Mouse (Mus musculus) neural tube, embryonic 14.5 days (tissue): Measurements from ENCODE around the gene Mfsd1. TPM values are rescaled to one million over a fixed set of nuclear protein-coding genes. Genes with fewer than 3 reads are reported as not detected.

Source experiments
- ATAC-seq: fragments of 200-750 bp; cut with Nextera tagmentation; 2 replicates; pipeline ENCODE4 v1.8.0; 2017; ENCODE audit warnings: low read depth, mild to moderate bottlenecking, moderate TSS enrichment, moderate library complexity
- H3K27ac ChIP-seq: fragments of 300-500 bp; sonication (generic); 2 replicates; pipeline ENCODE4 v1.5.1; 2014; ENCODE audit warnings: low read depth, mild to moderate bottlenecking, control low read depth, low read length, moderate library complexity, mixed read lengths
- H3K27me3 ChIP-seq: fragments of 300-500 bp; sonication (generic); 2 replicates; pipeline ENCODE4 v1.6.1; 2014; ENCODE audit warnings: low read length; ENCODE audit not compliant: control insufficient read depth, insufficient read depth
- H3K36me3 ChIP-seq: fragments of 300-500 bp; sonication (generic); 2 replicates; pipeline ENCODE4 v1.6.1; 2014; ENCODE audit warnings: low read length, mixed read lengths; ENCODE audit not compliant: control insufficient read depth, insufficient read depth
- H3K4me1 ChIP-seq: fragments of 300-500 bp; sonication (generic); 2 replicates; pipeline ENCODE4 v1.6.1; 2014; ENCODE audit warnings: low read length; ENCODE audit not compliant: control insufficient read depth, insufficient read depth
- H3K4me2 ChIP-seq: fragments of 300-500 bp; sonication (generic); 2 replicates; pipeline ENCODE4 v1.6.1; 2014; ENCODE audit warnings: mild to moderate bottlenecking, low read depth, low read length, control low read depth
- H3K4me3 ChIP-seq: fragments of 300-500 bp; sonication (generic); 2 replicates; pipeline ENCODE4 v1.5.1; 2014; ENCODE audit warnings: low read depth, low read length, control low read depth, mixed read lengths
- H3K9ac ChIP-seq: fragments of 300-500 bp; sonication (generic); replicated peaks from 2 replicates; pipeline ENCODE4 v1.6.1; 2014; ENCODE audit warnings: low read depth, mild to moderate bottlenecking, control low read depth, low read length, mixed read lengths
- H3K9me3 ChIP-seq: fragments of 300-500 bp; sonication (generic); 2 replicates; pipeline ENCODE4 v1.6.1; 2016; ENCODE audit warnings: low read length; ENCODE audit not compliant: control insufficient read depth
- WGBS: fragments of 180-500 bp; shearing (Covaris S2); extraction: QIAGEN DNeasy Blood & Tissue Kit; methylation state at CpG from one replicate; pipeline ENCODE4 v1.1.7; 2014; 5-methylcytosine and 5-hydroxymethylcytosine counted together
- polyA plus RNA-seq: library from polyadenylated mRNA; unstranded; fragments of >200 nt; fragmentation: Nextera tagmentation; extraction: Ambion mirVana; gene quantifications from 2 replicates; pipeline ENCODE4 v1.2.1, GENCODE M21; 2014

Gene Mfsd1
- polyA plus RNA-seq, 1 experiment from 2014 or later, result 30.6 TPM

- Histone ChIP-seq H3K4me2 (no peak overlapping the region), H3K9ac (no peak overlapping the region), H3K9me3 (no peaks in the 10 kb centered on the region), H3K27me3 (no peaks in the 10 kb centered on the region), H3K36me3 (no peaks in the 10 kb centered on the region), H3K4me1 (no peaks in the 10 kb centered on the region), H3K4me3 (no peak overlapping the region), H3K27ac (no peak overlapping the region)
- 54% methylated on average over 5 of the region's 5 CpGs for WGBS
- ATAC-seq, result peak; percentile 70; the same call in 1 of the 2 replicates
These were observed 17.7 kb upstream of the Mfsd1 start for GRCm38 (mm10) chr3:67564731-67565357.

- Histone ChIP-seq H3K36me3 (no peaks in the 10 kb centered on the region), H3K27ac (no peak overlapping the region), H3K4me2 (no peak overlapping the region), H3K4me3 (no peak overlapping the region), H3K9ac (no peak overlapping the region), H3K27me3 (no peaks in the 10 kb centered on the region), H3K4me1 (no peaks in the 10 kb centered on the region), H3K9me3 (no peaks in the 10 kb centered on the region)
- 75% methylated on average over 8 of the region's 8 CpGs for WGBS
- no peak for ATAC-seq
These were observed 16.9 kb upstream of the Mfsd1 start for GRCm38 (mm10) chr3:67565540-67566227.

- 26% methylated on average over 17 of the region's 17 CpGs for WGBS
These were observed 14.4 kb upstream of the Mfsd1 start for GRCm38 (mm10) chr3:67568015-67568618.

GRCm38 (mm10) chr3:67572918-67573317, 9.6 kb upstream of the Mfsd1 start:
- ATAC-seq, result peak; percentile 63
- Histone ChIP-seq H3K4me3 (no peak overlapping the region), H3K27me3 (no peaks in the 10 kb centered on the region), H3K36me3 (no peaks in the 10 kb centered on the region), H3K27ac (no peak overlapping the region), H3K4me1 (no peaks in the 10 kb centered on the region), H3K4me2 (no peak overlapping the region), H3K9me3 (no peaks in the 10 kb centered on the region), H3K9ac (no peak overlapping the region)
- WGBS, result 70% methylated on average over 4 of the region's 4 CpGs

More at GRCm38 (mm10) chr3:67568015-67568618, 14.4 kb upstream of the Mfsd1 start:
- no peaks in the 10 kb centered on the region for H3K9me3 ChIP-seq
- no peaks in the 10 kb centered on the region for H3K36me3 ChIP-seq
- H3K27ac ChIP-seq, result no peak overlapping the region
- no peaks in the 10 kb centered on the region for H3K27me3 ChIP-seq
- H3K4me1 ChIP-seq, result no peaks in the 10 kb centered on the region
- H3K9ac ChIP-seq, result no peak overlapping the region
- no peak overlapping the region for H3K4me3 ChIP-seq
- peak; percentile 80 for ATAC-seq
- peak overlapping the region; percentile 41 for H3K4me2 ChIP-seq

GRCm38 (mm10) chr3:67573523-67573922, 9.0 kb upstream of the Mfsd1 start:
- H3K9me3 ChIP-seq, result no peaks in the 10 kb centered on the region
- no peaks in the 10 kb centered on the region for H3K36me3 ChIP-seq
- WGBS, result 3% methylated on average over 1 of the region's 1 CpGs
- H3K4me3 ChIP-seq, result no peak overlapping the region
- H3K27ac ChIP-seq, result no peak overlapping the region
- H3K4me2 ChIP-seq, result no peak overlapping the region
- H3K27me3 ChIP-seq, result no peaks in the 10 kb centered on the region
- no peak for ATAC-seq
- H3K4me1 ChIP-seq, result no peaks in the 10 kb centered on the region
- no peak overlapping the region for H3K9ac ChIP-seq

GRCm38 (mm10) chr3:67576248-67576647, 6.3 kb upstream of the Mfsd1 start:
- no peaks in the 10 kb centered on the region for H3K27me3 ChIP-seq
- H3K9ac ChIP-seq, result no peak overlapping the region
- no peaks in the 10 kb centered on the region for H3K9me3 ChIP-seq
- no peak overlapping the region for H3K4me2 ChIP-seq
- no peak overlapping the region for H3K27ac ChIP-seq
- H3K4me1 ChIP-seq, result no peaks in the 10 kb centered on the region
- H3K36me3 ChIP-seq, result no peaks in the 10 kb centered on the region
- no peak overlapping the region for H3K4me3 ChIP-seq
- WGBS, result 89% methylated on average over 2 of the region's 2 CpGs
- ATAC-seq, result no peak

GRCm38 (mm10) chr3:67576724-67577123, 5.8 kb upstream of the Mfsd1 start:
- 89% methylated on average over 6 of the region's 6 CpGs for WGBS
- ATAC-seq, result no peak
- Histone ChIP-seq H3K27ac (no peak overlapping the region), H3K4me1 (no peaks in the 10 kb centered on the region), H3K36me3 (no peaks in the 10 kb centered on the region), H3K4me3 (no peak overlapping the region), H3K9me3 (no peaks in the 10 kb centered on the region), H3K9ac (no peak overlapping the region), H3K4me2 (no peak overlapping the region), H3K27me3 (no peaks in the 10 kb centered on the region)

GRCm38 (mm10) chr3:67583125-67583845, 744 bp downstream of the Mfsd1 start:
- Histone ChIP-seq H3K9ac (peak overlapping the region; percentile 74), H3K4me3 (peak overlapping the region; percentile 96), H3K27me3 (no peaks in the 10 kb centered on the region), H3K36me3 (0 out of 2 replicates have a peak, but pooled peaks cover 4% of the 10 kb centered on the region), H3K4me2 (peak overlapping the region; percentile 85), H3K27ac (no peak overlapping the region), H3K4me1 (peaks cover 8% of the 10 kb centered on the region; the same call in 1 of the 2 replicates), H3K9me3 (no peaks in the 10 kb centered on the region)
- ATAC-seq, result peak; percentile 32
- 22% methylated on average over 16 of the region's 16 CpGs for WGBS
